Comparison of ENCODE assay signal across 31 mouse cellular contexts in the genomic region with DNA sequence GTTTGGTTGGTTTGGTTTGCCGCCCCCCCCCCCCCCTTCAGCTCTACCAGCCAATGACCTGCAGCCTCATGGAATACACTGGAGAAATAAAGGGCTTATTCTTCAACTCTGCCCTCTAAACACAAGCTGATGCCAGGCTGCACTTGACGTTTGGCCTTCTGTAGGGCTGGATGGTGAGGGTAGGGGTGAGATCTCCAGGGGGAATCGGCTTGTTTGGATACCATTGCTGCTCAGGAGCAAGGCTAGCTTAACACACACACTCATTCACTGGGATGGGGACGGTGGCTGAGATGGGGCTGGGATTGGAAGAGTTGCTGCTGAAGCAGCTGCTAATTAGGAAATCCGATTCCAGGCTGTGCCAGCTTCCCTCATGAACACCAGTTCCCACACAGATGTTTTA. TPM values are rescaled to one million over a fixed set of nuclear protein-coding genes. Genes with fewer than 3 reads are reported as not detected.
DNase-seq lines count a peak whose midpoint lies in the region; ATAC-seq lines count a peak whose summit lies in the region.
"Had no signal": no experiment of that assay in that cellular context is flagged by ENCODE, and none has a peak within 500 bp of the region (broad histone marks: within the 10 kb centered on the region; RNA-seq: fewer than 3 reads in every experiment).

No protein-coding gene starts in this region.

- no peak overlapping the region for H3K9ac ChIP-seq in forebrain, embryonic 14.5 days (ENCODE audit: low read length)
- H3K9ac ChIP-seq in hindbrain, embryonic 15.5 days = no peak overlapping the region
- no peak overlapping the region for H3K9ac ChIP-seq in hindbrain, embryonic 12.5 days
- no peak overlapping the region for H3K9ac ChIP-seq in neural tube, embryonic 13.5 days
- H3K9ac ChIP-seq: embryonic facial prominence, embryonic 13.5 days; hindbrain, embryonic 14.5 days; intestine, embryonic 15.5 days; limb, embryonic 15.5 days; liver, embryonic 13.5 days; stomach, embryonic 15.5 days had no signal

- no peak overlapping the region for H3K4me3 ChIP-seq in forebrain, embryonic 14.5 days (ENCODE audit: low read depth, low read length)
- H3K4me3 ChIP-seq in forebrain, embryonic 10.5 days = no peak overlapping the region
- H3K4me3 ChIP-seq in hindbrain, embryonic 15.5 days = no peak overlapping the region
- no peak overlapping the region for H3K4me3 ChIP-seq in hindbrain, embryonic 12.5 days
- H3K4me3 ChIP-seq in neural tube, embryonic 13.5 days = no peak overlapping the region
- H3K4me3 ChIP-seq: embryonic facial prominence, embryonic 13.5 days; intestine, embryonic 15.5 days; limb, embryonic 10.5 days; limb, embryonic 15.5 days; liver, embryonic 13.5 days; myocyte; stomach, embryonic 15.5 days had no signal

- 0 out of 2 replicates have a peak overlapping the region, but pooled peaks have one; percentile 33 for H3K27ac ChIP-seq in forebrain, embryonic 14.5 days (ENCODE audit: low read depth, low read length)
- H3K27ac ChIP-seq in forebrain, embryonic 10.5 days = no peak overlapping the region
- 0 out of 2 replicates have a peak overlapping the region, but pooled peaks have one; percentile 4 for H3K27ac ChIP-seq in hindbrain, embryonic 15.5 days (replicated peaks)
- no peak overlapping the region for H3K27ac ChIP-seq in hindbrain, embryonic 12.5 days
- no peak overlapping the region for H3K27ac ChIP-seq in neural tube, embryonic 13.5 days (replicated peaks)
- H3K27ac ChIP-seq: embryonic facial prominence, embryonic 13.5 days; hindbrain, embryonic 14.5 days; intestine, embryonic 15.5 days; limb, embryonic 10.5 days; limb, embryonic 15.5 days; liver, embryonic 13.5 days; macrophage; stomach, embryonic 15.5 days had no signal

- 57% methylated on average over 5 of the region's 5 CpGs for WGBS in forebrain, embryonic 14.5 days
- 82% methylated on average over 5 of the region's 5 CpGs for WGBS in forebrain, embryonic 10.5 days
- WGBS in hindbrain, embryonic 15.5 days = 59% methylated on average over 5 of the region's 5 CpGs
- WGBS in hindbrain, embryonic 12.5 days = 67% methylated on average over 5 of the region's 5 CpGs
- WGBS in neural tube, embryonic 13.5 days = 65% methylated on average over 5 of the region's 5 CpGs

- H3K4me2 ChIP-seq in forebrain, embryonic 14.5 days (ENCODE audit: low read length) = no peak overlapping the region
- no peak overlapping the region for H3K4me2 ChIP-seq in hindbrain, embryonic 15.5 days
- H3K4me2 ChIP-seq in hindbrain, embryonic 12.5 days (replicated peaks) = no peak overlapping the region
- no peak overlapping the region for H3K4me2 ChIP-seq in neural tube, embryonic 13.5 days
- H3K4me2 ChIP-seq: embryonic facial prominence, embryonic 13.5 days; heart, embryonic 11.5 days; hindbrain, embryonic 14.5 days; intestine, embryonic 15.5 days; limb, embryonic 15.5 days; liver, embryonic 13.5 days; stomach, embryonic 15.5 days had no signal

- H3K27me3 ChIP-seq in forebrain, embryonic 14.5 days (replicated peaks; ENCODE audit: control insufficient read depth, insufficient read depth, low read length) = no peaks in the 10 kb centered on the region
- H3K27me3 ChIP-seq in forebrain, embryonic 10.5 days (ENCODE audit: poor library complexity, severe bottlenecking) = no peaks in the 10 kb centered on the region
- no peaks in the 10 kb centered on the region for H3K27me3 ChIP-seq in hindbrain, embryonic 15.5 days
- H3K27me3 ChIP-seq in hindbrain, embryonic 12.5 days = no peaks in the 10 kb centered on the region
- H3K27me3 ChIP-seq in neural tube, embryonic 13.5 days = no peaks in the 10 kb centered on the region
- H3K27me3 ChIP-seq: embryonic facial prominence, embryonic 13.5 days; intestine, embryonic 15.5 days; limb, embryonic 15.5 days; liver, embryonic 13.5 days; Patski; stomach, embryonic 15.5 days had no signal

- no peak for ATAC-seq in forebrain, embryonic 14.5 days
- ATAC-seq in hindbrain, embryonic 15.5 days (ENCODE audit: low FRiP score, low read depth) = no peak
- no peak for ATAC-seq in hindbrain, embryonic 12.5 days (ENCODE audit: low FRiP score)
- peak; percentile 16; the same call in 1 of the 2 replicates for ATAC-seq in neural tube, embryonic 13.5 days (ENCODE audit: low read depth)
- ATAC-seq: intestine, embryonic 15.5 days; lung, postnatal 0 days; Patski had no signal

- DNase-seq in forebrain, embryonic 14.5 days (ENCODE audit: low spot score) = no peak
- DNase-seq in forebrain, embryonic 10.5 days (ENCODE audit: extremely low spot score, low spot score) = no peak
- DNase-seq in neural tube, embryonic 10.5 days (ENCODE audit: extremely low spot score, low spot score) = no peak
- no peak for DNase-seq in lung, postnatal 10 days
- DNase-seq in left cerebral cortex, postnatal 25 days (ENCODE audit: low spot score in 2 of 2) = no peak
- DNase-seq: adrenal gland, postnatal 25 days; cerebellum, adult 2 months; gastrocnemius, postnatal 25 days; heart, adult 11 months; heart, postnatal 4 days; kidney, adult 9 months; kidney, postnatal 10 days; layer of hippocampus, postnatal 36 days; liver, embryonic 13.5 days; lung, adult 18-20 months; retina, postnatal 1 day; right cerebral cortex, postnatal 25 days had no signal

- intact Hi-C loops in left cerebral cortex, postnatal 25 days (cut with DNase I) = no loop called here

- no peaks in the 10 kb centered on the region for H3K9me3 ChIP-seq in forebrain, embryonic 14.5 days (replicated peaks; ENCODE audit: control insufficient read depth, low read length)
- no peaks in the 10 kb centered on the region for H3K9me3 ChIP-seq in forebrain, embryonic 10.5 days
- H3K9me3 ChIP-seq in hindbrain, embryonic 15.5 days = no peaks in the 10 kb centered on the region
- no peaks in the 10 kb centered on the region for H3K9me3 ChIP-seq in hindbrain, embryonic 12.5 days (replicated peaks)
- no peaks in the 10 kb centered on the region for H3K9me3 ChIP-seq in neural tube, embryonic 13.5 days
- H3K9me3 ChIP-seq: embryonic facial prominence, embryonic 13.5 days; intestine, embryonic 15.5 days; limb, embryonic 10.5 days; limb, embryonic 15.5 days; liver, embryonic 13.5 days; stomach, embryonic 15.5 days had no signal

- 0 out of 2 replicates have a peak, but pooled peaks cover 6% of the 10 kb centered on the region for H3K36me3 ChIP-seq in forebrain, embryonic 14.5 days (ENCODE audit: control insufficient read depth, insufficient read depth, low read length)
- H3K36me3 ChIP-seq in forebrain, embryonic 10.5 days (replicated peaks) = peaks cover 58% of the 10 kb centered on the region
- H3K36me3 ChIP-seq in hindbrain, embryonic 15.5 days = no peaks in the 10 kb centered on the region
- H3K36me3 ChIP-seq in hindbrain, embryonic 12.5 days = no peaks in the 10 kb centered on the region
- no peaks in the 10 kb centered on the region for H3K36me3 ChIP-seq in neural tube, embryonic 13.5 days
- H3K36me3 ChIP-seq: embryonic facial prominence, embryonic 13.5 days; intestine, embryonic 15.5 days; limb, embryonic 10.5 days; limb, embryonic 15.5 days; liver, embryonic 13.5 days; stomach, embryonic 15.5 days had no signal

- H3K4me1 ChIP-seq in forebrain, embryonic 14.5 days (ENCODE audit: control insufficient read depth, insufficient read depth, low read length) = peaks cover 30% of the 10 kb centered on the region
- peaks cover 76% of the 10 kb centered on the region for H3K4me1 ChIP-seq in forebrain, embryonic 10.5 days
- H3K4me1 ChIP-seq in hindbrain, embryonic 15.5 days (replicated peaks) = peaks cover 49% of the 10 kb centered on the region
- peaks cover 47% of the 10 kb centered on the region for H3K4me1 ChIP-seq in hindbrain, embryonic 12.5 days
- H3K4me1 ChIP-seq in neural tube, embryonic 13.5 days (replicated peaks) = peaks cover 62% of the 10 kb centered on the region

RNA-seq across cellular contexts. Expression of gene Heg1, which starts 16.4 kb away (rescaled TPM):
- 14.3 and 15.0 TPM in 2 replicates for polyA plus RNA-seq in forebrain, embryonic 14.5 days (2014; fragmentation: Nextera tagmentation; extraction: Ambion mirVana)
- polyA plus RNA-seq in forebrain, embryonic 10.5 days (2016; fragmentation: Nextera tagmentation; extraction: Ambion mirVana) = 22.8 and 23.1 TPM in 2 replicates
- polyA plus RNA-seq in hindbrain, embryonic 15.5 days (2015; fragmentation: Nextera tagmentation; extraction: Ambion mirVana) = 11.5 and 11.7 TPM in 2 replicates
- 21.3 and 22.9 TPM in 2 replicates for polyA plus RNA-seq in hindbrain, embryonic 12.5 days (2016; fragmentation: Nextera tagmentation; extraction: Ambion mirVana)
- 9.6 and 12.6 TPM in 2 replicates for polyA plus RNA-seq in neural tube, embryonic 13.5 days (2015; fragmentation: Nextera tagmentation; extraction: Ambion mirVana)
- total RNA-seq in left cerebral cortex, postnatal 25 days (2021) = 10 to 100 TPM; 29.9 to 35.4 TPM

Comparison
In these comparisons a context has a peak if more than half of its experiments do, and no peak if none do; other contexts are left out.
1. H3K27ac ChIP-seq: peak in forebrain, embryonic 14.5 days (single experiment) and hindbrain, embryonic 15.5 days (single experiment); none in forebrain, embryonic 10.5 days (single experiment), hindbrain, embryonic 12.5 days (single experiment) and neural tube, embryonic 13.5 days (single experiment).